Mouse (Mus musculus) bone marrow macrophage, adult 2 months (primary cell): ENCODE measurements around the gene Glce.

Experiments
- CTCF ChIP-seq: IDR thresholded peaks from 2 replicates; pipeline ENCODE4 v1.5.1; 2012; ENCODE audit warnings: low read depth, mild to moderate bottlenecking, low read length, moderate library complexity
- POLR2A ChIP-seq: IDR thresholded peaks from 2 replicates; pipeline ENCODE4 v1.6.1; 2012; ENCODE audit warnings: mild to moderate bottlenecking, low read depth, low read length, borderline replicate concordance

DNA sequence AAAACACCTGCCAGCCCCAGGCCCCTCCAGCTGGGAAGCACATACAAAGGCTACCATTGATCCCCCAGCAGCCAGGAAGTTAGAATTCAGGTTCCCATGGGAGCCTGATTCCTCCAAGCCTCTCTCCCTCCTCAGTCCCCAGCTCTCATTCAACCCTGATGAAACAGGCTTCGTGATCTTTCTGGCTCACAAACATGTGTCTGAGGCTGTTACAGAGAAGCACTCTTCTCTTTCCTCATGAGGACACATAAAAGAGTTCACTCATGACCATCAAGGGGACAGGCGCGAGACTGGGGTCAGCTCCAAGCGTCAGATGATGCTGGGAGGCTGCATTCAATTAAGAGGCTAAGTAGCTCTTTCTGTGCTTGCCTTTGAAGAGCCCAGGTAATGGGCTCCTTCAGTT is 40.4 kb upstream of the Glce start:
- TF ChIP-seq CTCF (no peak), POLR2A (no peak)
